Mouse (Mus musculus) hindbrain, embryonic 13.5 days (tissue): ENCODE measurements around the gene Macrod1. TPM values are rescaled to one million over a fixed set of nuclear protein-coding genes. Genes with fewer than 3 reads are reported as not detected.

Experiments used
- ATAC-seq: fragments of 200-750 bp; cut with Nextera tagmentation; 2 replicates; pipeline ENCODE4 v1.8.0; 2017; ENCODE audit warnings: moderate TSS enrichment; ENCODE audit not compliant: low FRiP score
- H3K27ac ChIP-seq: fragments of 300-500 bp; sonication (generic); 2 replicates; pipeline ENCODE4 v1.5.1; 2015; ENCODE audit warnings: inconsistent platforms, mild to moderate bottlenecking, moderate library complexity
- H3K27me3 ChIP-seq: fragments of 300-500 bp; sonication (generic); 2 replicates; pipeline ENCODE4 v1.6.1; 2015; ENCODE audit warnings: mild to moderate bottlenecking, inconsistent platforms
- H3K36me3 ChIP-seq: fragments of 300-500 bp; sonication (generic); 2 replicates; pipeline ENCODE4 v1.6.1; 2015; ENCODE audit warnings: mild to moderate bottlenecking, inconsistent platforms
- H3K4me1 ChIP-seq: fragments of 300-500 bp; sonication (generic); replicated peaks from 2 replicates; pipeline ENCODE4 v1.6.1; 2015; ENCODE audit warnings: inconsistent platforms
- H3K4me2 ChIP-seq: fragments of 300-500 bp; sonication (generic); 2 replicates; pipeline ENCODE4 v1.6.1; 2015; ENCODE audit warnings: inconsistent platforms, mild to moderate bottlenecking, moderate library complexity
- H3K4me3 ChIP-seq: fragments of 300-500 bp; sonication (generic); 2 replicates; pipeline ENCODE4 v1.5.1; 2015; ENCODE audit warnings: mild to moderate bottlenecking, inconsistent platforms
- H3K9ac ChIP-seq: fragments of 300-500 bp; sonication (generic); 2 replicates; pipeline ENCODE4 v1.6.1; 2015; ENCODE audit warnings: mild to moderate bottlenecking, inconsistent platforms
- H3K9me3 ChIP-seq: fragments of 300-500 bp; sonication (generic); 2 replicates; pipeline ENCODE4 v1.6.1; 2016; ENCODE audit warnings: inconsistent platforms
- WGBS: fragments of 180-500 bp; shearing (Covaris S2); methylation state at CpG from one replicate; pipeline ENCODE4 v1.1.7; 2015; 5-methylcytosine and 5-hydroxymethylcytosine counted together
- polyA plus RNA-seq: library from polyadenylated mRNA; unstranded; fragments of >200 nt; fragmentation: Nextera tagmentation; extraction: Ambion mirVana; gene quantifications from 2 replicates; pipeline ENCODE4 v1.2.1, GENCODE M21; 2015

Gene Macrod1
- polyA plus RNA-seq, 1 experiment from 2014 or later: 5.3 TPM

DNA sequence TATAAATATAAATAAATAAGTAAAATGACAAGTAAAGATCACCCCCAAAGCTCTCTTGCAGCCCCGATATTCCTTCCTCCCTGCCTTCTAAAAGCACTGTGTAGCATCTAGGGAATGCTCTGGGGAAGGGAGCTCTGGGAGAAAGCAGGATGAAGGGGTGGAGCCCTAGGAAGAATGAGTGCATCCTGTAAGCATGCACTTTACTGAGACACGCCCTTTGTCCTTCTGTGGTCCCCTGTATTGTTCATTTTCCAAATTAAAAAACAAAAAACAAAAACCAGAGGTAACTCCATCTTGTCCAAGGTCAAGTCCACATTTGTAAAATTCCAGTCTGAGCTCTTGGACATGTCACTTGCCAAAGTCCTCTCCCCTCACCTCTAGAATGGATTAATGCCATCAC, 148.3 kb downstream of the Macrod1 start:
- peaks cover 42% of the 10 kb centered on the region for H3K4me1 ChIP-seq
- H3K4me2 ChIP-seq: peak overlapping the region; percentile 93
- peak overlapping the region; percentile 86 for H3K4me3 ChIP-seq
- ATAC-seq: no peak
- peak overlapping the region; percentile 97 for H3K27ac ChIP-seq
- no peaks in the 10 kb centered on the region for H3K9me3 ChIP-seq
- H3K36me3 ChIP-seq: peaks cover 41% of the 10 kb centered on the region
- 82% methylated on average over 2 of the region's 2 CpGs for WGBS
- peak overlapping the region; percentile 89 for H3K9ac ChIP-seq
- H3K27me3 ChIP-seq: no peaks in the 10 kb centered on the region

GRCm38 (mm10) chr19:7205326-7205725, 148.7 kb downstream of the Macrod1 start:
- ATAC-seq: no peak
- WGBS: 34% methylated on average over 7 of the region's 7 CpGs
- H3K27ac ChIP-seq: peak overlapping the region; percentile 97

DNA sequence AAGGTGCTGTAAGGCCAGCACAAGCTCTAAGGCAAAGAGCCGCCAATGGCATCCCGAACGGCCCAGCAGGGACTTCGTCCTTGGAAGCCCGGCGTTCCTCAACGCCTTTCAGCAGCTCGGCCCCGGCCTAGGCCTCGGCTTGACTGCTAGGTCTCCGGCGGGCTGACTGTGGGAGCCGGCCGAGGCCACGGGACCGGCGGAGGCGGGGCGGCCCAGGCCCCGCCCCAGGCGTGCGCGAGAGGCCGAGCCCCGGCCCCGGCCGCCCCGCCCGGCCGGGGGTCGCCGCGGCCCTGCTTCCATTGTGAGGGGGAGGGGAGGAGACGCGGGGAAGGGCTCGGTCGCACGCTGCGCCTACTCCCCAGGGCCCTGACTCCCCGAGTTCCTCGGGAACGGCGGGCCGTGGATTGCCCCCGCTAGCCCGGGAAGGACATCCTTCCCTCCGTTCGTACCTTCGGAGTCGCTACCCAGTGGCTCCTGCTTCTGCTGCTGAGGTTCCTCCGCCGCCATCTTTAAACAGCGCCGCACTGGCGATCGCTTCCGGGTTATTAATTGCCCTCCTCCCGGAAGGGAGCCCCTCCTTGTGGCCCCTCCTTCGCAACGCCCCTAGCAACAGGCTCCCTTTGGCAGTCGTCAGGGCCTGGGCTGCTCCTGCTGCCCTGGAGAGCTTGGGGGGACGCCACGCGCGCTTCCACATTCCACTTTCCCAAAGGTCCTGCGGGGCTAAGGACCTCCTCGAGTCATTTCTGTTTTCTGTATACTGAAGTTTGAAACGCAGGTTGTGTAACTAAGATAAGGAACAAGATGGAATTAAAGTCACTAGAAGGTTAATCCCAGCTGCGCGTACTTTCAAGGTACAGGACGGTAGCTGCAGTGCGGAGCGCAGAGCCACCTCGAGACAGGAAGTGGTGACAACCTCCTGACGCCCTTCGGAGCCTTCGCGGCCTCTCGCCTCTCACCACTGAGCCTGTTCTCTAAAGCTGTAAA, 149.4 kb downstream of the Macrod1 start, which contains the start of gene Otub1:
Otub1 (minus strand) TSS at position 564 of the 984 bp plus-strand sequence.
- peak; percentile 97 for ATAC-seq
- WGBS: under 1% methylated on average over 77 of the region's 79 CpGs
- H3K27ac ChIP-seq: peak within 1 kb of the TSS; percentile 97

More at GRCm38 (mm10) chr19:7205326-7205725, 148.7 kb downstream of the Macrod1 start:
- H3K9ac ChIP-seq: peak overlapping the region; percentile 89
- H3K27me3 ChIP-seq: no peaks in the 10 kb centered on the region
- H3K4me3 ChIP-seq: peak overlapping the region; percentile 86
- H3K4me2 ChIP-seq: peak overlapping the region; percentile 93
- peaks cover 37% of the 10 kb centered on the region for H3K36me3 ChIP-seq
- peaks cover 42% of the 10 kb centered on the region for H3K4me1 ChIP-seq
- H3K9me3 ChIP-seq: no peaks in the 10 kb centered on the region

GRCm38 (mm10) chr19:7209907-7210646, 153.5 kb downstream of the Macrod1 start:
- 87% methylated on average over 7 of the region's 7 CpGs for WGBS
- H3K4me1 ChIP-seq: peaks cover 26% of the 10 kb centered on the region
- no peak overlapping the region for H3K27ac ChIP-seq
- H3K36me3 ChIP-seq: peaks cover 29% of the 10 kb centered on the region
- H3K4me2 ChIP-seq: no peak overlapping the region
- ATAC-seq: no peak
- H3K9ac ChIP-seq: no peak overlapping the region
- no peaks in the 10 kb centered on the region for H3K9me3 ChIP-seq
- no peaks in the 10 kb centered on the region for H3K27me3 ChIP-seq
- H3K4me3 ChIP-seq: no peak overlapping the region

More for the DNA sequence above, 149.4 kb downstream of the Macrod1 start, which contains the start of gene Otub1:
- Histone ChIP-seq H3K4me2 (peak within 1 kb of the TSS; percentile 93), H3K9ac (peak within 1 kb of the TSS; percentile 89), H3K36me3 (peaks cover 30% of the 10 kb centered on the region), H3K9me3 (no peaks in the 10 kb centered on the region), H3K27me3 (no peaks in the 10 kb centered on the region), H3K4me3 (peak within 1 kb of the TSS; percentile 86), H3K4me1 (peaks cover 42% of the 10 kb centered on the region)

DNA sequence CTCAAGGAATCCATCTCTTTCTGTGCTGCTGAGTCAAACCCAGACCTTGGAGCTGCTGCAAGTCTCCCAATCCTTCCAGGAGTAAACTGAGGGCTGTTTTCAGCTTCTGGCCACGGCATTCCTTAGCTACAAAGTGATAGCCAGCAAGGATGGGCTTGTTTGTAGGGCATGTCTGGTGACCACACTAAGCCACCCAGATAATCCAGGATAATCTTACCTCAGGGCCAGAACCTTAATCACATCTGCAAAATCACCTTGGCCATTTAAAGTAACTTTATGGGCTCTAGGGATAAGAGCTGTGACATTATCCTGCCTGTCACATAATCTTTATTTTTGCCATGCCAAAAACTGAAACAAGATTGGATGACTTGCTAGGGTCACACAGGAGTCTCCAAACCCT, 155.6 kb downstream of the Macrod1 start:
- no peak for ATAC-seq
- Histone ChIP-seq H3K4me3 (no peak overlapping the region), H3K4me1 (peaks cover 31% of the 10 kb centered on the region), H3K9me3 (no peaks in the 10 kb centered on the region), H3K9ac (no peak overlapping the region), H3K4me2 (no peak overlapping the region), H3K36me3 (peaks cover 36% of the 10 kb centered on the region), H3K27me3 (no peaks in the 10 kb centered on the region), H3K27ac (no peak overlapping the region)
- 93% methylated on average over 1 of the region's 1 CpGs for WGBS

DNA sequence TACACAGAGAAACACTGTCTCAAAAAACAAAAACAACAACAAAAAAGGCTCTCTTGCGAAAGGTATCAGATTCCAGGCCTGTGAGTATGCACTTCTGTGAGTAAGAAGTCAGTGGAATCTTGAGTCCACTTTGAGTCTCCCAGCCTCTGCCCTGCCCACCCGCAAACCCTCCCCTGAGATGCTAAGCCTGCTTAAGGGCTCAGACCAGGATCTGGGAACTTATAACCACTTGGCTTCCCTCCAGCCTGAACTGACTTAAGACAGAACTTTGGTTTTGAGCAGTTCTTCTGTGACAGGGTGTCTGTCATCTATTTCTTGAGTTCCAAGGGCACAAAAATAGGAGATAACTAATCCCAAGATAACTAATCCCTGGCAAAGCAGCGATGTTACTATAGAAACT, 156.4 kb downstream of the Macrod1 start:
- no peak overlapping the region for H3K4me3 ChIP-seq
- H3K4me1 ChIP-seq: peaks cover 34% of the 10 kb centered on the region
- no peak overlapping the region for H3K4me2 ChIP-seq
- H3K27ac ChIP-seq: no peak overlapping the region
- no peaks in the 10 kb centered on the region for H3K27me3 ChIP-seq
- WGBS: 91% methylated on average over 3 of the region's 3 CpGs
- no peak overlapping the region for H3K9ac ChIP-seq
- no peak for ATAC-seq
- H3K36me3 ChIP-seq: peaks cover 36% of the 10 kb centered on the region
- H3K9me3 ChIP-seq: no peaks in the 10 kb centered on the region

DNA sequence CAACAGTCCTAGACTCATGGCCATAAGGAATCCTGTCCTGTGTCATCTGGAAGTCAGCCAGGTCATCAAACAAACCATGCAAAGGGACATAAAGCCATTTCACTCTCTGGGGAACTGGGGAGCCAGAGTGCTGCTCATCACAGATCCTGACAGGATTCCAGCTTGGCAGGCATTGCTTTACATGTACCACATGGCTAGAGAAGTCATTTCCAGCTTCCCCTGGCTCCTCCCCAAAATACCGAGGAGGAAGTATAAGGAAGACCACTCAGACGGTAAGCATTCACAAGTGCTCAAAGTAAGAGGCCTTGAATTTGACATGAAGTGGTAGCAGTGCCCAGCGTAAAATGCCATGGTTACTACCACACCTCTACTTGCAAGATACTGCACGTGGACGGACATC, 157.9 kb downstream of the Macrod1 start:
- Histone ChIP-seq H3K27ac (no peak overlapping the region), H3K4me1 (peaks cover 37% of the 10 kb centered on the region), H3K27me3 (no peaks in the 10 kb centered on the region), H3K36me3 (peaks cover 36% of the 10 kb centered on the region), H3K9ac (no peak overlapping the region), H3K9me3 (no peaks in the 10 kb centered on the region), H3K4me3 (no peak overlapping the region), H3K4me2 (no peak overlapping the region)
- no peak for ATAC-seq
- 86% methylated on average over 5 of the region's 5 CpGs for WGBS

DNA sequence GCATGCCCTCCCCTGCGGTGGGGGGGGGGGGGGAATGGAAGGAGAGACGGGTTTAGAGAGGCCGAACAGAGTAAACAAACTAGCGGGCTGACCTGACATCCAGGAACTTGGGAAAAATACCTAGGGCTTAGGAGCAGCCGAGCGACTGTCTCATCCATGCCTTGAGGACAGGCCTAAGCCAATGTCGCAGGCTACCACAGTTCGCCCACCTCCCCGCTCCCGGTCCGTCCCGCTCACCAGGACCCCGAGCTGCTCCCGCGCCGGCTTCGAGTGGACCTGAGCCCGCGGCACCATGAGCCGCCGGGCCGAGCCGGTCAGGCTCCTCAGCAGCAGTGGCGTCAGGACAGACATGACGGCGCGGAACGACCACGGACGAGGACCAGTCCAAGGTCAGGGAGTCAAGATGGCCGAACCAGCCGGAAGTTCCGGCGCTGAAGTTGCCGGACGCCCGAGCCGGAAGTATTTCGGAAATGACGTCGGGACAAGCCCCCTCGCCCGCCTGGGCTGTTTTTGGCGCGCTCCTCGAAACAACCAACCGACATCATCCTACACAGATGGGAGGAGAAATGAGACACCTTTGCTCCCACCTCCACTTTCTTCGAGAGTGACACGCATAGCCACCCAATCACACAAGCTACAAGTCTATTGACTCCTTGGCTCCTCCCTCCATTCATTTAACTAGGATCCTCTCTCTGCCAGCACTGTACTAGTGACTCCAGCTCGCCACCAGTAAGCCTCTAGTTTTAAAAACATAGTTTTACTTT, 160.7 kb downstream of the Macrod1 start, which contains the start of gene Cox8a:
Cox8a (minus strand) TSS at position 455 of the 764 bp plus-strand sequence.
- no peaks in the 10 kb centered on the region for H3K9me3 ChIP-seq
- H3K9ac ChIP-seq: peak within 1 kb of the TSS; percentile 82
- H3K4me3 ChIP-seq: peak within 1 kb of the TSS; percentile 75
- WGBS: under 1% methylated on average over 50 of the region's 50 CpGs
- H3K27ac ChIP-seq: peak within 1 kb of the TSS; percentile 91
- peaks cover 37% of the 10 kb centered on the region for H3K4me1 ChIP-seq
- H3K4me2 ChIP-seq: peak within 1 kb of the TSS; percentile 76
- H3K27me3 ChIP-seq: no peaks in the 10 kb centered on the region
- peaks cover 25% of the 10 kb centered on the region for H3K36me3 ChIP-seq
- ATAC-seq: peak; percentile 97

- peaks cover 25% of the 10 kb centered on the region for H3K36me3 ChIP-seq
- peaks cover 37% of the 10 kb centered on the region for H3K4me1 ChIP-seq
- WGBS: 13% methylated on average over 6 of the region's 6 CpGs
- ATAC-seq: peak; percentile 34
- peak overlapping the region; percentile 53 for H3K4me2 ChIP-seq
- peak overlapping the region; percentile 75 for H3K4me3 ChIP-seq
- H3K9me3 ChIP-seq: no peaks in the 10 kb centered on the region
- no peak overlapping the region for H3K27ac ChIP-seq
- H3K9ac ChIP-seq: peak overlapping the region; percentile 49; the same call in 1 of the 2 replicates
- no peaks in the 10 kb centered on the region for H3K27me3 ChIP-seq
Observed at GRCm38 (mm10) chr19:7217926-7218267, 161.3 kb downstream of the Macrod1 start.

- 96% methylated on average over 5 of the region's 5 CpGs for WGBS
- H3K4me2 ChIP-seq: no peak overlapping the region
- H3K27me3 ChIP-seq: no peaks in the 10 kb centered on the region
Observed at GRCm38 (mm10) chr19:7218753-7219152, 162.1 kb downstream of the Macrod1 start.

GRCm38 (mm10) chr19:7222196-7222595, 165.6 kb downstream of the Macrod1 start:
- Histone ChIP-seq H3K9ac (no peak overlapping the region), H3K4me1 (peaks cover 7% of the 10 kb centered on the region), H3K27me3 (no peaks in the 10 kb centered on the region), H3K27ac (no peak overlapping the region), H3K4me2 (no peak overlapping the region), H3K4me3 (no peak overlapping the region), H3K9me3 (no peaks in the 10 kb centered on the region), H3K36me3 (peaks cover 19% of the 10 kb centered on the region)
- no peak for ATAC-seq
- 87% methylated on average over 6 of the region's 6 CpGs for WGBS

More at GRCm38 (mm10) chr19:7218753-7219152, 162.1 kb downstream of the Macrod1 start:
- Histone ChIP-seq H3K9ac (no peak overlapping the region), H3K9me3 (no peaks in the 10 kb centered on the region), H3K36me3 (peaks cover 21% of the 10 kb centered on the region), H3K4me3 (no peak overlapping the region), H3K4me1 (peaks cover 37% of the 10 kb centered on the region), H3K27ac (no peak overlapping the region)
- ATAC-seq: no peak
